8 mouse cellular contexts compared by ENCODE assay signal in genomic region chrX:53608122-53608813, GRCm38 (mm10). TPM values are rescaled to one million over a fixed set of nuclear protein-coding genes. Genes with fewer than 3 reads are reported as not detected.
DNase-seq lines count a peak whose midpoint lies in the region; ATAC-seq and TF ChIP-seq lines count a peak whose summit lies in the region.

No protein-coding gene starts in this region.

- DNase-seq in lung, embryonic 14.5 days = peak; percentile 0
- no peak for DNase-seq in lung, postnatal 36 days
- peak; percentile 39 to 48 for DNase-seq in cerebellum, adult 18-20 months
- peak; percentile 11 to 15 for DNase-seq in frontal cortex, postnatal 36 days (ENCODE audit: low spot score in 2 of 2)
- peak; percentile 6 to 12 for DNase-seq in layer of hippocampus, adult 8-10 months (ENCODE audit: low spot score in 2 of 2)
- peak; percentile 6 for DNase-seq in lung, postnatal 10 days
- DNase-seq in right cerebral cortex, postnatal 25 days = peak; percentile 11
- DNase-seq in thymus, postnatal 14 days = no peak

- ATAC-seq in lung, embryonic 14.5 days (ENCODE audit: insufficient read depth) = peak; percentile 59

- H3K9ac ChIP-seq in lung, embryonic 14.5 days = peak overlapping the region; percentile 52

- H3K4me1 ChIP-seq in lung, embryonic 14.5 days (ENCODE audit: insufficient read depth) = no peaks in the 10 kb centered on the region

- H3K36me3 ChIP-seq in lung, embryonic 14.5 days (ENCODE audit: insufficient read depth) = no peaks in the 10 kb centered on the region

- peak overlapping the region; percentile 61 for H3K4me2 ChIP-seq in lung, embryonic 14.5 days

- H3K9me3 ChIP-seq in lung, embryonic 14.5 days (ENCODE audit: low read depth, low read length) = no peaks in the 10 kb centered on the region

- TF ChIP-seq CTCF in lung, embryonic 14.5 days (IDR thresholded peaks at IDR 0.05; ENCODE audit: low read depth) = no peak

- peak overlapping the region; percentile 41 for H3K4me3 ChIP-seq in lung, embryonic 14.5 days (ENCODE audit: low read depth, low read length)

- H3K27ac ChIP-seq in lung, embryonic 14.5 days (ENCODE audit: low read depth) = no peak overlapping the region

- H3K27me3 ChIP-seq in lung, embryonic 14.5 days (ENCODE audit: insufficient read depth, low read length) = no peaks in the 10 kb centered on the region

- 27% methylated on average over 18 of the region's 18 CpGs for WGBS in lung, embryonic 14.5 days

RNA-seq across cellular contexts. Expression of gene Rtl8c, which starts 0.4 kb away (rescaled TPM):
- 29.7 and 30.8 TPM in 2 replicates for polyA plus RNA-seq in lung, embryonic 14.5 days (2014; fragmentation: Nextera tagmentation; extraction: Ambion mirVana)
- 100 to 1,000 TPM; 174 to 229 (median 190) TPM for total RNA-seq in layer of hippocampus, adult 8-10 months (2022)

RNA-seq across cellular contexts. Expression of gene Gm14597, which starts 0.5 kb away (rescaled TPM):
- polyA plus RNA-seq in lung, embryonic 14.5 days (2014; fragmentation: Nextera tagmentation; extraction: Ambion mirVana) = not detected in 2 replicates
- not detected for total RNA-seq in layer of hippocampus, adult 8-10 months (2022)

RNA-seq across cellular contexts. Expression of gene Rtl8a, which starts 35.2 kb away (rescaled TPM):
- polyA plus RNA-seq in lung, embryonic 14.5 days (2014; fragmentation: Nextera tagmentation; extraction: Ambion mirVana) = 79.7 and 79.9 TPM in 2 replicates
- total RNA-seq in layer of hippocampus, adult 8-10 months (2022) = 100 to 1,000 TPM; 171 to 286 (median 234) TPM

Comparison
In these comparisons a context has a peak if more than half of its experiments do, and no peak if none do; other contexts are left out.
1. DNase-seq: peak in lung, embryonic 14.5 days (single experiment), cerebellum, adult 18-20 months (2 of 2), frontal cortex, postnatal 36 days (2 of 2), layer of hippocampus, adult 8-10 months (2 of 2), lung, postnatal 10 days (single experiment) and right cerebral cortex, postnatal 25 days (single experiment); none in lung, postnatal 36 days (single experiment) and thymus, postnatal 14 days (single experiment).